Mouse (Mus musculus) regulatory T cell (primary cell): ENCODE measurements around the gene Col1a1.

ENCODE experiments used
- in situ Hi-C: fragments of 300-600 bp; cut with MboI, MseI; formaldehyde crosslinking; loops from one replicate; pipeline ENCODE4 v1.15.1; 2025; ENCODE audit warnings: high pct_unique_total_duplicates

Gene Col1a1

DNA sequence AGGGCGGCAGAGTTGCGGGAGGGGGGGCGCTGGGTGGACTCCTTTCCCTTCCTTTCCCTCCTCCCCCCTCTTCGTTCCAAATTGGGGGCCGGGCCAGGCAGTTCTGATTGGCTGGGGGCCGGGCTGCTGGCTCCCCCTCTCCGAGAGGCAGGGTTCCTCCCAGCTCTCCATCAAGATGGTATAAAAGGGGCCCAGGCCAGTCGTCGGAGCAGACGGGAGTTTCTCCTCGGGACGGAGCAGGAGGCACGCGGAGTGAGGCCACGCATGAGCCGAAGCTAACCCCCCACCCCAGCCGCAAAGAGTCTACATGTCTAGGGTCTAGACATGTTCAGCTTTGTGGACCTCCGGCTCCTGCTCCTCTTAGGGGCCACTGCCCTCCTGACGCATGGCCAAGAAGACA lies at the start of gene Col1a1:
TSS of gene Col1a1 (plus strand) at position 180 of the 400 bp plus-strand sequence.
- in situ Hi-C loops = loop anchor here (5.0 kb wide), 1 partner anchor 74 kb away; no protein-coding TSS in a partner anchor

GRCm38 (mm10) chr11:94891155-94891554 lies 44.9 kb upstream of the Col1a1 start:
- in situ Hi-C loops = no loop called here

DNA sequence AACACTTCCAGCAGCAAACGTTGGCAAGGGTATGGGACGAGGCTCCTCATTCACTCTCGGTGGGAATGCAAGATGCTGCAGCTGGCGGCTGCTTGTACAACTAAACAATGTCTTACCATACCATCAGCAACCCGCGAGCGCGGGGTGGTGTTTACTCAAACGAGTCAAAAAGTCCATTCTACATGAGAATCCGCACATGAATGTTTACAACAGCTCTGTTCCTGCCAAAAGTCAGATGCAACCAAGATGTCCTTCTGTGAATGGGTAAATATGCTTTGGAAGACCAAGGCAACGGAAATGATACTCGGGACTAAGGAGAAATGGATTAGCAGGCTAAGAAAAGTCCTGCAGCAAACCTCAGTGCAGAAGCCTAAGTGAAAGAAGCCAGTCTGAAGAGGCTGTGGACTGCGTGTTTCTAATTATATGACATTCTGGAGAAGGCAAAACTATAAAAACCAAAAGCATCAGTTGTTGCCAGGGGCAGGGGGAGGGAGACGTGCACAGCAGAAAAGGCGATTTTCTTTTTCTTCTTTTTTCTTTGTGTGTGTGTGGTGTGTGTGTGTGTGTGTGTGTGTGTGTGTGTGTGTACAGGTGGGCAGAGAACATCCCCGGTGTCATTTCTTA lies 39.2 kb upstream of the Col1a1 start:
- in situ Hi-C loops = no loop called here

DNA sequence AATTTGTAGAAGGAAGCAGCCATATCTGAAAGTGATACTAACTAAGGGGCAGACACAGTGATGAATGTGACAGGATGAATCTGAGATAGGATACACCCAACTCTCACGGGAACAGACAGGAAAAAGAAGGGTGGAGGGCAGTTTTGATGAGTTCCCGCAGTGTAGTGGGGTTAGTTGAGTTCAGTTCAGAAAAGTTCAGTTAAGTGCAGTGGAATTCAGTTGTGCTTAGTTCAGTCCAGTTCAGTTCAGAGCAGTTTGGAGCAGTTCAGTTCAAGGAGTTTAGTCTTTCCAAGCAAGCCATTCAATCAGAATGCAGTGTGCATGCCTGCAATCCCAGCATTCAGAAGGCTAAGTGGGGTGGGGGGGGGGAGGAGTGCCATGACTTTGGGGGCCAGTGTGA lies 34.8 kb upstream of the Col1a1 start:
- in situ Hi-C loops = no loop called here

- in situ Hi-C loops = no loop called here
Observed at GRCm38 (mm10) chr11:94904306-94904705, 31.7 kb upstream of the Col1a1 start.

DNA sequence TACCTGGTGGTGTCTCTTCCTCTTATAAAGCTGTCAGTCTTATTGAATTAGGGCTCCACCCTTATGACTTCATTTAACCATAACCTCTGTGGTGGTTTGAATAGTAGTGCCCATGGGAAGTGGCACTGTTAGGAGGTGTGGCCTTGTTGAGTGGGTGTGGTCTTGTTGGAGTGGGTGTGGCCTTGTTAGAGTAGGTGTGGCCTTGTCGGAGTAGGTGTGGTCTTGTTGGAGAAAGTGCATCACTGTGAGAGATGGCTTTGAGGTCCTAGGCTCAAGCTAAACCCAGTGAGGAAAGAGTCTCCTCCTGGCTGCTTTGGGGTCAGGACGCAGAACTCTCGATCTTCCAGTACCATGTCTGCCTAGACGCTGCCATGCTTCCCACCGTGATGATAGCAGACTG lies 25.1 kb upstream of the Col1a1 start:
- in situ Hi-C loops = no loop called here

DNA sequence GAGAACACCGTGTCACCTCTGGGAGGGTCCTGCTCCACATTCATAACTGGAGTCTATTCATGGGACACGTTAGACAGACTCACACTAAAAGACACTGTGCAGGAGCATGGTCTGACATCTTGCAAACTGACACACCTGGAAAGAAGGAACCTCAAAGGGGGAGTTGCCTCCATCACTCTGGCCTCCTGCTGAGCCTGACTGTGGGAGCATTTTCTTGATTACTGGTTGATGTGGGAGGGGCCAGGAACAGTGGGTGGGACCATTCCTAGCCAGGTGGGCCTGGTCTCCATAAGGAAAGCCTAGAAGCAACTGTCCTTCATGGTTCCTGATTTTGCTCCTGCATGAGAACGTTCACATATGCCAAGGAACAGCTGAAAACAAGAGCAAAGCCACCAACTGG lies 23.5 kb upstream of the Col1a1 start:
- in situ Hi-C loops = no loop called here

DNA sequence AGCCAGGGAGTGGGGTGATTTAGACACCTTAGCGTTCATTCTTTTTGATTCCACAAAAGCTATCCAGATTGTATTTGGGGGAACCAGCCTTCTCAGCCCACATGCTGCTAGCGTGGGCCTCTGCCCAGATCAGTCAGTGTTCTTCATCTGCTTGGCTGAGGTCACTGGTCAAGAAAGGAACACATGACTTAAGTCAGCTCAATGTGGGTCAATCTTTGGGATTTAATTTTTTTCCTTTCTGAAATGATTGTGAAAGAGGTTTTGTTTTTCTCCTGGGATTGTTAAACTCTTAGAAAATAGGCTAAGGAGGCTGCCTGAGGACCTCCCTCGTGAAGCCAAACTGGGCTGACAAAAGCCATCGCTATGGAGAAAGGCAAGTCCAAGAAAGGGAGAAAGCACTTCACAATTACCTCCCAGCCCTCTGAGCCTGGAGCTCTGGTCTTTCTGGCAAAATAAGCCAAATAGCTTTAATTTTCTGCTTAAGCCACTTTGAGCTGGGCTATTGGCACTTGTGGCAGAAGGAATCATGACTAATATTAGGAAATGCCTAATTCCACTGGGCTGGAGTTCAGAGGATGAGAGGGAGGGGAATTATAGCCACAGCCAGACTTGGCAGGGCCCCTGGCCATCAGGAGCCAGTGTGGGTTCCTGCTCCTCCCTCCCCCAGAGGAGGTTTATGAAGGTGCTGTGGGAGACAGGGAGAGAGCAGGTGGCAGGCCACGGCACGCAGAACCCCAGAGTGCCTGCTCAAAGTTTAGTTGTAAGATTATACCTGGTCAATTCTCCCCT lies 22.5 kb upstream of the Col1a1 start:
- in situ Hi-C loops = no loop called here

DNA sequence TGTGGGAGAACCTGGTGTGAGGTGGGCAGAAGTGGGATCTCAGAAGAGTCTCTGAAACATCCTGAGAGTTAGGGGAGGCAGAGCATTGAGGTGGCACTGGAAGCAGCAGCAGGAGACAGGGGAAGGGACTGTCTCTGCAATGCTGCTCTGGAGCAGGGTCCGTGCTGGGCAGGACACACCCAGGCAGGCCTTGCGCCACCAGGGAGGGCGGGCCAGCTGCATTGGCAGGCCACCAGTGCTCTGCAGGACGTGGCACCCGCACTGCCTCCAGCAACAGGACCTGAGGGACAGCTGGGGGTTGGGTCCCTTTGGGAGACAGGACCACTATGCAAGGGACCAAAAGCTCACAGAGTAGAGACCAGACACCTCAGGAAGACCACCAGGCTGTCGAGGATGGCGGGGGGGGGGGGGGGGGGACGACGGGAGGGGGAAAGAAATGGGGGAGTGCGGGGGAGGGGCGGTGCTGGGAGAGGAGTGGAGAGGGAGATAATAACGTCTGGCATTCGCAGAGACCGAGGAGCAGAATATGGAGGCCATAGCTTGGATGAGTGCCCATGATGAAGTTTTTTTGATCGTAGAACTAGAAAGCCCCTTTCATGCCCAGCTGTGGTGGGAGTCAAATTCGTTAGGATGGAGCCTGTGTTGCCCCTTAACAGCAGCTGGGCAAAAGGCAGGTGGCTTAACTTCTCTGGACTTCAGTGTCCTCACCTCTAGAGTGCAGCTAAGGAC lies 20.2 kb upstream of the Col1a1 start:
- in situ Hi-C loops = no loop called here

GRCm38 (mm10) chr11:94916477-94916876 lies 19.5 kb upstream of the Col1a1 start:
- in situ Hi-C loops = no loop called here

- in situ Hi-C loops = no loop called here
Observed at GRCm38 (mm10) chr11:94917717-94918116, 18.3 kb upstream of the Col1a1 start.

GRCm38 (mm10) chr11:94920996-94921401 lies 15.0 kb upstream of the Col1a1 start:
- in situ Hi-C loops = no loop called here

DNA sequence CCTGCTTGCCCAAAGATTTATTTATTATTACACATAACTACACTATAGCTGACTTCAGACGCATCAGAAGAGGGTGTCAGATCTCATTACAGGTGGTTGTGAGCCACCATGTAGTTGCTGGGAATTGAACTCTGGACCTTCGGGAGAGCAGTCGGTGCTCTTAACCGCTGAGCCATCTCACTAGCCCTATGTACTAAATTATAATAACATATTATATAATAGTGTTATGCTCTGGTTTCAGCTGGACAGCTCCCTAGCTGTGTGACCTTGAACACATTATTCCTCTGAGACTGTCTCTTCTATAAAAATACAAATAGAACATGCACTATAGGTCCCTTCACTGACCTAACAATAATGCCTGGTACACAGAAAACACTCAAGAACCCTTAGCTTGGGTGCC lies 11.0 kb upstream of the Col1a1 start:
- in situ Hi-C loops = no loop called here

GRCm38 (mm10) chr11:94926431-94926830 lies 9.6 kb upstream of the Col1a1 start:
- in situ Hi-C loops = no loop called here

- in situ Hi-C loops = no loop called here
Observed at GRCm38 (mm10) chr11:94927771-94928291, 8.2 kb upstream of the Col1a1 start.

- in situ Hi-C loops = no loop called here
Observed at GRCm38 (mm10) chr11:94928820-94929219, 7.2 kb upstream of the Col1a1 start.

GRCm38 (mm10) chr11:94929599-94929998 lies 6.4 kb upstream of the Col1a1 start:
- in situ Hi-C loops = no loop called here

DNA sequence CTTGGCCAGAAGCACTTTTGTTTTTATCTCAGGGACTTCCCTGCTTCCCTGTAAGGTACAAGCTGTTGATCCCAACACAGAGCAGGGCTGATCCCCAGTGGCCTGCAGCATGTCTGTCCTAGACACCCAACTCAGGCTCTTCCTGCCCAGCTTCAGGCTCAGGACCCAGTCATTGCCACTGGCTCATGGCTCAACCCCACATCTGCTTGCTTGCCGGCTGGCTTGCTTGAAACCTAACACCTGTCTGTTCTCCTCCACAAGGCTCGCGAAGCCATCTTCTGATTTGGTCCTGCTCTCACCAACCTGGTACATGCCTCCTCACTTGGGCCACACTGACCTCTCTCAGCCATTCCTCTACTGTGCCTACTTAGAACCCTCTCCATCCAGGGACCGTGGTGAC lies 5.9 kb upstream of the Col1a1 start:
- in situ Hi-C loops = no loop called here

DNA sequence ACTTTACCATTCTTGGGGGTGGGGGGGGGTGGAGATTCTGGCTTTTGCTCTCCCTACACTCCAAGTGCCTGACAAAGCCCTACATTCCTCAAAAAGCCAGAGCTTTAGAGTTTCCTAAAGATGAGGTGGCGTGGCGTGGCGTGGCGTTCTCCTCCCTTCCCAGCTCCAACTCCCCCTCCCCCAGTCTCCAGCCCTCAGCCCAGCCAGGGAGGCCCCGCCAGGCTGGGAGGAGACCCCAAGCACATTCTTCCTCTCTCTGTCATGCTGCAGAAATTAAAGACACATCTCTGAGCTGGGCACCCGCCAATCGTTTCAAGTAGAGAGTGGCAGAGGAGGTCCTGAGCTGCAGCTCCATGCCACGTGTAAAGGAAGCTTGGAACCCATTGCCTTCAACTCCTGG lies 2.4 kb upstream of the Col1a1 start:
- in situ Hi-C loops = no loop called here

DNA sequence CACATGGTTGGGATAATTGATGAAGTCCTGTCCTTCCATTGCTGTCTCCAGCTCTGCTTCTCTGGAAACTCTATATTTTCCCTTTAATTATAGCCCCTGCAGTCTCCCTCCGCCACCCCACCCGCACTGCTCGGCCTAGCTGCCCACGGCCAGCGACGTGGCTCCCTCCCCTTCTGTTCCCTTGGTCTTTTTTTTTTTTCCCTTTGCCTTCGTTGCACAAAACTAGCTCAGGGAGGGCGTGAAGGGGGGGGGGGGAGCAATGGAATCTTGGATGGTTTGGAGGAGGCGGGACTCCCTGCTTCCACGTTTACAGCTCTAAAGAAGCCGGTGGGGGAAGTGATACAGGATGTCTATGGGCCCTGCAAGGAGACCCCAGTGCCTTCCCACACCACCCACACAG lies 1.5 kb upstream of the Col1a1 start:
- in situ Hi-C loops = no loop called here

- in situ Hi-C loops = loop anchor here (5.0 kb wide), 1 partner anchor 75 kb away; no protein-coding TSS in a partner anchor
Observed at GRCm38 (mm10) chr11:94936851-94937295, 849 bp downstream of the Col1a1 start.

DNA sequence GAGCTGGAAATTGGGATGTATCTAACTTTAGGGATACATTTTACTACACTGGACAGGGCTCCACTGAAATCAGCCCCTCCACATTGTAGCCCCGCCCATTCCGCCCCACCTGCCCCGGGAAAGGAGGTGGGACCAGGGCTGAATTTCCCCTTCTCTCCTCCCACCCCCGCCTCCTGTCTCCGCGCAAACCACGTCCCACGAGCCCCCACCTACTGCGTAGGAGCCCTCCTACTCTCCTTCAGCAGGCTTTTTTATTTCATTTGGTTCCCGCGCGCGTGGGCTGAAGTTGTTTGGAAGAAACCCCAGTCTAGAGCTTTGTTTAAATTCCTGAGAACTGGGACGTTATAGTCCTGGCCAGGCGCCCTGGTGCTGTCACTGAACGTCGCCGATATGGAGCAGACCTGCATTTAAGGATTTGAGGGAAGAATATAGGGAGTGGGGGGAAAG lies 1.3 kb downstream of the Col1a1 start:
- in situ Hi-C loops = loop anchor here (5.0 kb wide), 1 partner anchor 75 kb away; no protein-coding TSS in a partner anchor
